Mouse (Mus musculus): ENCODE results near the gene Pphln1. TPM values are rescaled to one million over a fixed set of nuclear protein-coding genes. Genes with fewer than 3 reads are reported as not detected.

The Pphln1 gene
- polyA plus RNA-seq, 1 experiment from 2014 or later: 43.3 TPM

- Histone ChIP-seq H3K27me3 (ENCODE audit: control insufficient read depth, insufficient read depth, low read length) (no peaks in the 10 kb centered on the region), H3K4me1 (ENCODE audit: control insufficient read depth, insufficient read depth, low read length) (peaks cover 56% of the 10 kb centered on the region), H3K27ac (ENCODE audit: low read depth, low read length) (peak overlapping the region; percentile 50; the same call in 1 of the 2 replicates), H3K9me3 (replicated peaks; ENCODE audit: control insufficient read depth, low read length) (no peaks in the 10 kb centered on the region), H3K9ac (ENCODE audit: low read depth, low read length) (no peak overlapping the region), H3K36me3 (ENCODE audit: control insufficient read depth, insufficient read depth, low read length) (no peaks in the 10 kb centered on the region), H3K4me2 (peak overlapping the region; percentile 19; the same call in 1 of the 2 replicates), H3K4me3 (ENCODE audit: low read depth, low read length) (no peak overlapping the region)
- 24% methylated on average over 12 of the region's 12 CpGs for WGBS (ENCODE audit: insufficient replicate concordance)
- ATAC-seq (replicated peaks; ENCODE audit: insufficient number of reproducible peaks, low FRiP score, low TSS enrichment): no peak
These were observed 131.9 kb downstream of the Pphln1 start for GRCm38 (mm10) chr15:93529831-93530702.

GRCm38 (mm10) chr15:93530703-93531032 is 132.5 kb downstream of the Pphln1 start:
- Histone ChIP-seq H3K27ac (ENCODE audit: low read depth, low read length) (0 out of 2 replicates have a peak overlapping the region, but pooled peaks have one; percentile 47), H3K4me1 (ENCODE audit: control insufficient read depth, insufficient read depth, low read length) (peaks cover 51% of the 10 kb centered on the region), H3K27me3 (ENCODE audit: control insufficient read depth, insufficient read depth, low read length) (no peaks in the 10 kb centered on the region), H3K4me2 (peak overlapping the region; percentile 7; the same call in 1 of the 2 replicates), H3K9me3 (replicated peaks; ENCODE audit: control insufficient read depth, low read length) (no peaks in the 10 kb centered on the region), H3K4me3 (ENCODE audit: low read depth, low read length) (no peak overlapping the region), H3K9ac (ENCODE audit: low read depth, low read length) (no peak overlapping the region), H3K36me3 (ENCODE audit: control insufficient read depth, insufficient read depth, low read length) (no peaks in the 10 kb centered on the region)
- ATAC-seq (replicated peaks; ENCODE audit: insufficient number of reproducible peaks, low FRiP score, low TSS enrichment): no peak
- 48% methylated on average over 3 of the region's 3 CpGs for WGBS (ENCODE audit: insufficient replicate concordance)

- Histone ChIP-seq H3K27ac (ENCODE audit: low read depth, low read length) (no peak overlapping the region), H3K9me3 (replicated peaks; ENCODE audit: control insufficient read depth, low read length) (no peaks in the 10 kb centered on the region), H3K4me3 (ENCODE audit: low read depth, low read length) (no peak overlapping the region), H3K36me3 (ENCODE audit: control insufficient read depth, insufficient read depth, low read length) (no peaks in the 10 kb centered on the region), H3K4me2 (no peak overlapping the region), H3K9ac (ENCODE audit: low read depth, low read length) (no peak overlapping the region), H3K4me1 (ENCODE audit: control insufficient read depth, insufficient read depth, low read length) (peaks cover 51% of the 10 kb centered on the region), H3K27me3 (ENCODE audit: control insufficient read depth, insufficient read depth, low read length) (no peaks in the 10 kb centered on the region)
- WGBS (ENCODE audit: insufficient replicate concordance): 72% methylated on average over 4 of the region's 4 CpGs
- no peak for ATAC-seq (replicated peaks; ENCODE audit: insufficient number of reproducible peaks, low FRiP score, low TSS enrichment)
These were observed 138.0 kb downstream of the Pphln1 start for GRCm38 (mm10) chr15:93536191-93536590.

GRCm38 (mm10) chr15:93537745-93538144 is 139.6 kb downstream of the Pphln1 start:
- no peak for ATAC-seq (replicated peaks; ENCODE audit: insufficient number of reproducible peaks, low FRiP score, low TSS enrichment)
- WGBS (ENCODE audit: insufficient replicate concordance): 65% methylated on average over 7 of the region's 7 CpGs
- peak overlapping the region; percentile 43; the same call in 1 of the 2 replicates for H3K9ac ChIP-seq (ENCODE audit: low read depth, low read length)

GRCm38 (mm10) chr15:93538551-93539205 is 140.5 kb downstream of the Pphln1 start:
- no peaks in the 10 kb centered on the region for H3K9me3 ChIP-seq (replicated peaks; ENCODE audit: control insufficient read depth, low read length)
- peak overlapping the region; percentile 36 for H3K4me2 ChIP-seq
- H3K4me3 ChIP-seq (ENCODE audit: low read depth, low read length): no peak overlapping the region
- ATAC-seq (replicated peaks; ENCODE audit: insufficient number of reproducible peaks, low FRiP score, low TSS enrichment): no peak
- H3K36me3 ChIP-seq (ENCODE audit: control insufficient read depth, insufficient read depth, low read length): peaks cover 2% of the 10 kb centered on the region; the same call in 1 of the 2 replicates
- H3K9ac ChIP-seq (ENCODE audit: low read depth, low read length): no peak overlapping the region
- 60% methylated on average over 21 of the region's 21 CpGs for WGBS (ENCODE audit: insufficient replicate concordance)
- peak overlapping the region; percentile 73 for H3K27ac ChIP-seq (ENCODE audit: low read depth, low read length)
- no peaks in the 10 kb centered on the region for H3K27me3 ChIP-seq (ENCODE audit: control insufficient read depth, insufficient read depth, low read length)
- H3K4me1 ChIP-seq (ENCODE audit: control insufficient read depth, insufficient read depth, low read length): peaks cover 48% of the 10 kb centered on the region

More at GRCm38 (mm10) chr15:93537745-93538144, 139.6 kb downstream of the Pphln1 start:
- Histone ChIP-seq H3K36me3 (ENCODE audit: control insufficient read depth, insufficient read depth, low read length) (no peaks in the 10 kb centered on the region), H3K9me3 (replicated peaks; ENCODE audit: control insufficient read depth, low read length) (no peaks in the 10 kb centered on the region), H3K4me2 (no peak overlapping the region), H3K27me3 (ENCODE audit: control insufficient read depth, insufficient read depth, low read length) (no peaks in the 10 kb centered on the region), H3K4me1 (ENCODE audit: control insufficient read depth, insufficient read depth, low read length) (peaks cover 49% of the 10 kb centered on the region), H3K4me3 (ENCODE audit: low read depth, low read length) (no peak overlapping the region), H3K27ac (ENCODE audit: low read depth, low read length) (peak overlapping the region; percentile 73; the same call in 1 of the 2 replicates)

- peak; percentile 70; the same call in 1 of the 2 replicates for ATAC-seq (replicated peaks; ENCODE audit: insufficient number of reproducible peaks, low FRiP score, low TSS enrichment)
- Histone ChIP-seq H3K4me2 (peak overlapping the region; percentile 41), H3K4me3 (ENCODE audit: low read depth, low read length) (no peak overlapping the region), H3K4me1 (ENCODE audit: control insufficient read depth, insufficient read depth, low read length) (peaks cover 42% of the 10 kb centered on the region), H3K27me3 (ENCODE audit: control insufficient read depth, insufficient read depth, low read length) (no peaks in the 10 kb centered on the region), H3K27ac (ENCODE audit: low read depth, low read length) (peak overlapping the region; percentile 75), H3K9me3 (replicated peaks; ENCODE audit: control insufficient read depth, low read length) (no peaks in the 10 kb centered on the region), H3K36me3 (ENCODE audit: control insufficient read depth, insufficient read depth, low read length) (peaks cover 3% of the 10 kb centered on the region; the same call in 1 of the 2 replicates), H3K9ac (ENCODE audit: low read depth, low read length) (no peak overlapping the region)
- 16% methylated on average over 3 of the region's 3 CpGs for WGBS (ENCODE audit: insufficient replicate concordance)
These were observed 141.3 kb downstream of the Pphln1 start for GRCm38 (mm10) chr15:93539415-93539814.

Other genes with a start within 250 kb of the Pphln1 start
- gene Gxylt1, start 123.2 kb upstream of the Pphln1 start, polyA plus RNA-seq (2014; fragmentation: Nextera tagmentation; extraction: Ambion mirVana): 12.0 and 14.1 TPM in 2 replicates
- gene Yaf2, start 61.4 kb upstream of the Pphln1 start, polyA plus RNA-seq (2014; fragmentation: Nextera tagmentation; extraction: Ambion mirVana): 119 and 124 TPM in 2 replicates
- 125 and 135 TPM in 2 replicates for gene Zcrb1, start within 50 bp of the Pphln1 start, polyA plus RNA-seq (2014; fragmentation: Nextera tagmentation; extraction: Ambion mirVana)
- 29.5 and 37.3 TPM in 2 replicates for gene Prickle1, start 197.5 kb downstream of the Pphln1 start, polyA plus RNA-seq (2014; fragmentation: Nextera tagmentation; extraction: Ambion mirVana)

Measured in heart, embryonic 11.5 days (tissue).